Mouse (Mus musculus) urinary bladder, postnatal 0 days (tissue): ENCODE results near the gene Naa25. TPM values are rescaled to one million over a fixed set of nuclear protein-coding genes. Genes with fewer than 3 reads are reported as not detected.

Experiments
- polyA plus RNA-seq: library from polyadenylated mRNA; unstranded; fragments of >200 nt; fragmentation: Nextera tagmentation; extraction: Ambion mirVana; gene quantifications from 2 replicates; pipeline ENCODE4 v1.2.1, GENCODE M21; 2015

The Naa25 gene
- 21.0 and 21.1 TPM in 2 replicates for polyA plus RNA-seq

GRCm38 (mm10) chr5:121397187-121398145 lies at the start of gene Naa25:
Naa25 (plus strand) TSS chr5:121397936.

GRCm38 (mm10) chr5:121385461-121386119 lies 12.1 kb upstream of the Naa25 start, which contains the start of gene Trafd1:
Trafd1 (minus strand) TSS chr5:121385632.

GRCm38 (mm10) chr5:121451644-121452025 lies 53.9 kb downstream of the Naa25 start, which contains the start of gene Tmem116:
Tmem116 (plus strand) TSS chr5:121451893.

DNA sequence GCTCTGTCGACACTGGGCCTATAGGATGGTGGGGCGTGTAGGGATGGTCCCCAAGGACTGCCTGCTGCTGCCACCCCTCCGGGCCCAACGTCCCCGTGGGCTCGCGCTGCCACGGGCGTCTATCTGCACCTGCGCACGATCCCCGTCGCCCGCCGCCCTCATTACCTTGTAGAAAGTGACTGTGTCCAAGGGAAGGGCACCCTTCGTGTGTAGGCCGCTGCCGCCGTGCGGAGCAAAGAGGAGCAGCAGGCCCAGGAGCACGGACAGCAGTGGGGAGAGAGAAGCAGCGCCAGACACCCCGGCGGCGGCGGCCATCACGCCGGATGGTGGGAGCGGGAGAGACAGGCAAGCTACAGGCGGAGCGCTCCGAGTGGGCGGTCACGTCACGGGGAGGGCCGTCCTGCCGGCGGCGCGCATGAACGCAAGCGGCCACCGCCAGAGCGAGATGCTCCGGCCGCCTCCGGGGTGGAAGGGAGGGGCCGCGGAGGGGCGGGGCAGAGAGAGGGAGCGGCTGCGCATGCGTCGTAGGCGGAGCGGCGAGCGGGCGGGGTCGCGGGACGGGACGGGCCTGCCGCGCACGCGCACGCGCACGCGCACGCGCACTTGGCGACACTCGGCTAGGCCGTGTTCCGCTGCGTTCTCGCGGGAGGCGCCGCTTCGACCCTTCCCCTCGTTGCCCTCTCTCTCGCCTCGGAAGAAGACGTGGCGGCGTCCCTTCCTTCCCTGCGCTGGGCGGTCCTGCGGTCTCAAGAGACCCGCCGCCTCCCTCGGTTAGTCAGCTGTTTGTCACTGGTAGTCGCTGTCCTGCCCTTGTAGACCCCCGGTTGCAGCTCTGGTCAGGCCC lies 54.5 kb downstream of the Naa25 start, which contains the start of gene Erp29:
Gene Erp29 (minus strand): TSS at position 481 of the 844 bp plus-strand sequence.

Other genes with a start within 250 kb of the Naa25 start
- gene Ptpn11, start 206.5 kb upstream of the Naa25 start, polyA plus RNA-seq, result 21.3 and 22.2 TPM in 2 replicates
- gene Rpl6, start 193.5 kb upstream of the Naa25 start, polyA plus RNA-seq, result 394 and 416 TPM in 2 replicates
- gene Hectd4, start 177.7 kb upstream of the Naa25 start, polyA plus RNA-seq, result 1.8 and 2.3 TPM in 2 replicates
- gene Trafd1, start 12.3 kb upstream of the Naa25 start, polyA plus RNA-seq, result 55.9 and 59.8 TPM in 2 replicates
- gene Tmem116, start 54.0 kb downstream of the Naa25 start, polyA plus RNA-seq, result 1.3 and 1.9 TPM in 2 replicates
- 125 and 127 TPM in 2 replicates for gene Erp29, start 54.6 kb downstream of the Naa25 start, polyA plus RNA-seq
- gene Adam1b, start 105.5 kb downstream of the Naa25 start, polyA plus RNA-seq, result not detected in 2 replicates
- gene Adam1a, start 147.5 kb downstream of the Naa25 start, polyA plus RNA-seq, result 0.28 and 0.62 TPM in 2 replicates
- 0.08 TPM in 1 of 2 replicates, not detected in the other for gene Gm42878, start 147.5 kb downstream of the Naa25 start, polyA plus RNA-seq
- 27.1 and 30.7 TPM in 2 replicates for gene Mapkapk5, start 148.0 kb downstream of the Naa25 start, polyA plus RNA-seq
- gene Aldh2, start 195.9 kb downstream of the Naa25 start, polyA plus RNA-seq, result 207 and 217 TPM in 2 replicates
- 2.4 and 2.5 TPM in 2 replicates for gene Acad12, start 221.0 kb downstream of the Naa25 start, polyA plus RNA-seq